ENCODE assay signal across 35 mouse cellular contexts in the genomic region with DNA sequence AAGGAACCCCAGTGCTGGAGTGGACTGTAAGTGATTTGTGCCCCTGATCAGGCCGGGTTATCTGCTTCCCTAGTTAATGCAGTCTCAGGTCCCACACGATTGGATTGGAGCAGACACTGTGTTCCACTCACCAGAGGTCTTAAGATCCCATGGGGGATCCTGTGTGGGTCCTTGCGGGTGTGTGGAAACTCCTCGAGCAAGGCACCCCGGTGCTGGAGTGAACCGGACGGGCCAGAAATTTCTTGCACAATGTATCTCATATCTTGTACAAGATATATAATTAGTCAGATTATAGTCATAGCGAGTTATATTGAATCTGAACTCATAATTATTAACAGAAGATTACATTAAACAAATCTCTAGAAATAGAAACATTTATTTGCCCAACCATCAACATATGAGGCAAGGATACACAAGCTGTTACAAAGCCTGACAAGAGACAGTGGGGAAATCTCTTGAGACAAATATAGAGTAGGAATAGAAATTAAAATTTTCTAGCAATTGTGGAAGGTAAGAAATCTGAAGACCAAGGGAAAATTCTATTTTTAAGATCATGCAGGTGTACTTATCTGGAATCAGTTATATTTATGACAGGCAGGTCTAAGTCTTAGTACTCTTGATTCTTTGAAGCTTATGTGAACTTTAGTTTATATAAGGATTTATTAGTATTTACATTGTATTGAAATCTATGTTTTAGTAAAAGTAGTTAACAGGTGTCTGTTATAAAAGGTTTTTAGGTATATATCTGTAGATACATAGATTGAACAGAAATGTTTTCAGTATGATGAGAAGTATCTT. TPM values are rescaled to one million over a fixed set of nuclear protein-coding genes. Genes with fewer than 3 reads are reported as not detected.
"Had no signal": no experiment of that assay in that cellular context is flagged by ENCODE, and none has a peak within 500 bp of the region (broad histone marks: within the 10 kb centered on the region; RNA-seq: fewer than 3 reads in every experiment).

No protein-coding gene starts in this region.

- H3K27ac ChIP-seq: gastrocnemius, adult 2 months; heart, adult 2 months; heart, embryonic 13.5 days; heart, embryonic 15.5 days; hindbrain, embryonic 10.5 days; hindbrain, embryonic 12.5 days; hindbrain, embryonic 14.5 days; kidney, embryonic 15.5 days; kidney, postnatal 0 days; layer of hippocampus, adult 2 months; limb, embryonic 13.5 days; limb, embryonic 15.5 days; liver, embryonic 12.5 days; liver, embryonic 14.5 days had no signal

- H3K27me3 ChIP-seq: heart, embryonic 13.5 days; heart, embryonic 15.5 days; hindbrain, embryonic 12.5 days; kidney, embryonic 15.5 days; limb, embryonic 13.5 days; limb, embryonic 15.5 days; liver, embryonic 12.5 days had no signal

- H3K36me3 ChIP-seq: heart, embryonic 13.5 days; heart, embryonic 15.5 days; hindbrain, embryonic 10.5 days; hindbrain, embryonic 12.5 days; kidney, embryonic 15.5 days; limb, embryonic 13.5 days; limb, embryonic 15.5 days; liver, embryonic 12.5 days had no signal

- H3K4me2 ChIP-seq: heart, embryonic 11.5 days; heart, embryonic 13.5 days; heart, embryonic 15.5 days; hindbrain, embryonic 12.5 days; hindbrain, embryonic 14.5 days; kidney, embryonic 15.5 days; limb, embryonic 13.5 days; limb, embryonic 15.5 days; liver, embryonic 12.5 days had no signal

- H3K9ac ChIP-seq: heart, embryonic 13.5 days; heart, embryonic 15.5 days; hindbrain, embryonic 12.5 days; hindbrain, embryonic 14.5 days; kidney, embryonic 15.5 days; limb, embryonic 13.5 days; limb, embryonic 15.5 days; liver, embryonic 12.5 days; liver, embryonic 14.5 days had no signal

- DNase-seq: gastrocnemius, adult 2 months; gastrocnemius, postnatal 10 days; gastrocnemius, postnatal 25 days; heart, adult 2 months; heart, postnatal 4 days; kidney, adult 11 months; kidney, adult 2 months; kidney, adult 9 months; kidney, postnatal 14 days; kidney, postnatal 4 days; layer of hippocampus, postnatal 36 days; left cerebral cortex, postnatal 4 days had no signal

- H3K4me1 ChIP-seq: heart, embryonic 13.5 days; heart, embryonic 15.5 days; hindbrain, embryonic 10.5 days; hindbrain, embryonic 12.5 days; kidney, embryonic 15.5 days; limb, embryonic 13.5 days; limb, embryonic 15.5 days; liver, embryonic 12.5 days had no signal

- ATAC-seq: hindbrain, embryonic 16.5 days; inflammation-experienced regulatory T-cells, adult 6 months; liver, embryonic 12.5 days had no signal

- H3K9me3 ChIP-seq: heart, embryonic 13.5 days; heart, embryonic 15.5 days; hindbrain, embryonic 10.5 days; hindbrain, embryonic 12.5 days; kidney, embryonic 15.5 days; limb, embryonic 13.5 days; limb, embryonic 15.5 days; liver, embryonic 12.5 days had no signal

- H3K4me3 ChIP-seq: gastrocnemius, adult 2 months; heart, adult 2 months; heart, embryonic 13.5 days; heart, embryonic 15.5 days; hindbrain, embryonic 10.5 days; hindbrain, embryonic 12.5 days; kidney, embryonic 15.5 days; layer of hippocampus, adult 2 months; limb, embryonic 13.5 days; limb, embryonic 15.5 days; liver, embryonic 12.5 days had no signal

RNA-seq across cellular contexts. Expression of gene Klrb1f, which starts 18.1 kb away (rescaled TPM):
- total RNA-seq: gastrocnemius, adult 2 months; gastrocnemius, postnatal 10 days; gastrocnemius, postnatal 25 days; gastrocnemius, postnatal 4 days; heart, adult 2 months; heart, postnatal 25 days; heart, postnatal 4 days; layer of hippocampus, adult 2 months; layer of hippocampus, postnatal 14 days; layer of hippocampus, postnatal 36 days; left cerebral cortex, adult 18-20 months; left cerebral cortex, adult 8-10 months; left cerebral cortex, postnatal 10 days; left cerebral cortex, postnatal 25 days; liver, adult 2 months had no signal
- polyA plus RNA-seq: heart, embryonic 13.5 days; limb, embryonic 13.5 days; liver, adult 2 months had no signal
